Mouse (Mus musculus) myocyte (in vitro differentiated cells): ENCODE results near the gene Nfyb.

Experiments
- CEBPB ChIP-seq: IDR thresholded peaks from 2 replicates; pipeline ENCODE4 v1.6.1; 2011; ENCODE audit warnings: mild to moderate bottlenecking, moderate library complexity; ENCODE audit not compliant: poor library complexity, insufficient read depth, severe bottlenecking
- E2F4 ChIP-seq: IDR thresholded peaks from one replicate; pipeline ENCODE4 v1.6.1; 2011; ENCODE audit warnings: mild to moderate bottlenecking, control low read depth, moderate library complexity; ENCODE audit not compliant: insufficient read depth
- MAX ChIP-seq: IDR thresholded peaks from one replicate; pipeline ENCODE4 v1.6.1; 2011; ENCODE audit warnings: low read depth, mild to moderate bottlenecking, control low read depth
- MYOD1 ChIP-seq, 3 experiments: IDR thresholded peaks; one replicate each; pipeline ENCODE4 v1.6.1; 2011; ENCODE audit warnings: control low read depth in 2 of 3, low read depth in 2 of 3, mild to moderate bottlenecking in 2 of 3, moderate library complexity in 1 of 3; ENCODE audit not compliant: insufficient read length in 2 of 3, control insufficient read depth in 1 of 3
- MYOG ChIP-seq, 3 experiments: IDR thresholded peaks; one replicate each; pipeline ENCODE4 v1.6.1; 2011; ENCODE audit warnings: control low read depth in 2 of 3, low read depth in 2 of 3, mild to moderate bottlenecking in 2 of 3; ENCODE audit not compliant: insufficient read length in 2 of 3, control insufficient read depth in 1 of 3, insufficient read depth in 1 of 3
- POLR2A ChIP-seq: IDR thresholded peaks from one replicate; pipeline ENCODE4 v1.6.1; 2011; ENCODE audit warnings: low read depth, mild to moderate bottlenecking, control low read depth, moderate library complexity; ENCODE audit not compliant: insufficient read length
- POLR2AphosphoS2 ChIP-seq: IDR thresholded peaks from one replicate; pipeline ENCODE4 v1.6.1; 2011; ENCODE audit warnings: low read depth, control low read depth; ENCODE audit not compliant: insufficient read length
- REST ChIP-seq: IDR thresholded peaks from one replicate; pipeline ENCODE4 v1.6.1; 2011; ENCODE audit warnings: mild to moderate bottlenecking, control low read depth, moderate library complexity; ENCODE audit not compliant: insufficient read depth, insufficient read length
- SRF ChIP-seq: IDR thresholded peaks from one replicate; pipeline ENCODE4 v1.6.1; 2011; ENCODE audit warnings: low read depth; ENCODE audit not compliant: control insufficient read depth, insufficient read length
- TCF3 ChIP-seq: IDR thresholded peaks from one replicate; pipeline ENCODE4 v1.6.1; 2011; ENCODE audit warnings: low read depth, control low read depth; ENCODE audit not compliant: insufficient read length
- USF1 ChIP-seq: IDR thresholded peaks from one replicate; pipeline ENCODE4 v1.6.1; 2011; ENCODE audit warnings: low read depth, mild to moderate bottlenecking, control low read depth, moderate library complexity

GRCm38 (mm10) chr10:82770713-82771112, 6.8 kb upstream of the Nfyb start:
- no peak for TF ChIP-seq TCF3
- no peak for TF ChIP-seq POLR2A
- no peak for TF ChIP-seq MAX
- TF ChIP-seq USF1 = no peak
- TF ChIP-seq POLR2AphosphoS2 = no peak
- no peak for TF ChIP-seq MYOG (IDR thresholded peaks at IDR 0.05; ENCODE audit: control insufficient read depth in 1 of 3, insufficient read depth in 1 of 3, insufficient read length in 2 of 3, low read depth in 2 of 3)
- TF ChIP-seq SRF = no peak
- TF ChIP-seq REST = no peak
- TF ChIP-seq MYOD1 (IDR thresholded peaks at IDR 0.05; ENCODE audit: control insufficient read depth in 1 of 3, insufficient read length in 2 of 3, low read depth in 2 of 3) = no peak
- no peak for TF ChIP-seq CEBPB
- TF ChIP-seq E2F4 = no peak
